Mouse (Mus musculus): ENCODE measurements at regions not wholly inside any gene's neighbourhood (a gene's known extent, or its start where the extent isn't known, plus 50 kb on each side); places are given as distances from the start of the nearest gene placed in this dataset.

DNA sequence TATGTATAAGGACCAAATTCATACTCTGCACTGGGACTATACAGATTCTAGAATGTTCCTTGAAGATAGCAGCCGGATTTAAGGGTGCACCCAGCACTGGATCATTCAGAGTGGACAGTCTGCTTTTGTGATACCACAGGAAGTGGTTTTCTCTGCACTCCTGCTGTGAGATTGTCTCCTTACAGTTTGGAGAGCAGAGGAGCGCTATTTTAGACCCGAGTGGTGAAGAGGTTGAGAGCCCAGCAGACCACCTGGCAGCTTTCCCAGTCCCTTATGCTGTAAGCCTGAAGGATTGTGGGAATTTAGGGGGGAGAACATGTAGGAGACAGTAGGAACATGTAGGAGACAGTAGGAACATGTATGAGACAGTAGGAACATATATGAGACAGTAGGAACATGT is 147.5 kb upstream of the Zmiz1 start:
- Histone ChIP-seq H3K4me1 (ENCODE audit: control insufficient read depth, insufficient read depth, low read length) (no peaks in the 10 kb centered on the region), H3K27me3 (ENCODE audit: control insufficient read depth, insufficient read depth, low read length, poor library complexity, severe bottlenecking) (no peaks in the 10 kb centered on the region), H3K4me3 (ENCODE audit: low read depth, low read length) (no peak overlapping the region), H3K9ac (ENCODE audit: low read depth, poor library complexity, severe bottlenecking) (no peak overlapping the region), H3K36me3 (ENCODE audit: control insufficient read depth, insufficient read depth, low read length, poor library complexity, severe bottlenecking) (no peaks in the 10 kb centered on the region), H3K27ac (ENCODE audit: insufficient read depth, low read length) (no peak overlapping the region), H3K9me3 (replicated peaks; ENCODE audit: control insufficient read depth, insufficient read depth, low read length, poor library complexity, severe bottlenecking) (no peaks in the 10 kb centered on the region)
- TF ChIP-seq CTCF (IDR thresholded peaks at IDR 0.05; ENCODE audit: low read depth, low read length) (no peak), EP300 (IDR thresholded peaks at IDR 0.05; ENCODE audit: insufficient read depth, low read depth, low read length) (no peak), POLR2A (IDR thresholded peaks at IDR 0.05; ENCODE audit: insufficient read depth, low read length) (no peak)

DNA sequence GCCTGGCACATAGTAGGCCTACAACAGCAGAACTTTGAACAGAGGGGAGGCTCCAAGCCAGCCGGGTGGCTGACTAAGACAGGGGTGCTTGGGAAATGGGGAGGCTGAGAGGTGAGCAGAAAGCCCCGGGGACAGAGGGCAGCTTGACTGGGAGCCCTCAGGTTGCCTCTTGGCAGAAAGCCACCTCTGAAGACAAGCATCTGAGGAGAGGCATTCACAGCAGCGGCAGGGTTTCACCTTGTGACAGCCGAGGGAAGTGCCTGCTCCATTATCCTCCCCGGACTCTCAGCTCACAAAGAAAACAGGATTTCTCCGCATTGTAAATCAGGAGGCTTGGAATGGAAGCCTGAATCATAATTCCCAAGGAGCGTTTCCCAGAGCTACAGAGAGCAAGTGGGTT is 146.8 kb upstream of the Zmiz1 start:
- no peaks in the 10 kb centered on the region for H3K36me3 ChIP-seq (ENCODE audit: control insufficient read depth, insufficient read depth, low read length, poor library complexity, severe bottlenecking)
- H3K4me3 ChIP-seq (ENCODE audit: low read depth, low read length), result no peak overlapping the region
- no peaks in the 10 kb centered on the region for H3K4me1 ChIP-seq (ENCODE audit: control insufficient read depth, insufficient read depth, low read length)
- TF ChIP-seq POLR2A (IDR thresholded peaks at IDR 0.05; ENCODE audit: insufficient read depth, low read length) (no peak), EP300 (IDR thresholded peaks at IDR 0.05; ENCODE audit: insufficient read depth, low read depth, low read length) (no peak), CTCF (IDR thresholded peaks at IDR 0.05; ENCODE audit: low read depth, low read length) (no peak)
- H3K9ac ChIP-seq (ENCODE audit: low read depth, poor library complexity, severe bottlenecking), result no peak overlapping the region
- no peaks in the 10 kb centered on the region for H3K27me3 ChIP-seq (ENCODE audit: control insufficient read depth, insufficient read depth, low read length, poor library complexity, severe bottlenecking)
- no peak overlapping the region for H3K27ac ChIP-seq (ENCODE audit: insufficient read depth, low read length)
- no peaks in the 10 kb centered on the region for H3K9me3 ChIP-seq (replicated peaks; ENCODE audit: control insufficient read depth, insufficient read depth, low read length, poor library complexity, severe bottlenecking)

DNA sequence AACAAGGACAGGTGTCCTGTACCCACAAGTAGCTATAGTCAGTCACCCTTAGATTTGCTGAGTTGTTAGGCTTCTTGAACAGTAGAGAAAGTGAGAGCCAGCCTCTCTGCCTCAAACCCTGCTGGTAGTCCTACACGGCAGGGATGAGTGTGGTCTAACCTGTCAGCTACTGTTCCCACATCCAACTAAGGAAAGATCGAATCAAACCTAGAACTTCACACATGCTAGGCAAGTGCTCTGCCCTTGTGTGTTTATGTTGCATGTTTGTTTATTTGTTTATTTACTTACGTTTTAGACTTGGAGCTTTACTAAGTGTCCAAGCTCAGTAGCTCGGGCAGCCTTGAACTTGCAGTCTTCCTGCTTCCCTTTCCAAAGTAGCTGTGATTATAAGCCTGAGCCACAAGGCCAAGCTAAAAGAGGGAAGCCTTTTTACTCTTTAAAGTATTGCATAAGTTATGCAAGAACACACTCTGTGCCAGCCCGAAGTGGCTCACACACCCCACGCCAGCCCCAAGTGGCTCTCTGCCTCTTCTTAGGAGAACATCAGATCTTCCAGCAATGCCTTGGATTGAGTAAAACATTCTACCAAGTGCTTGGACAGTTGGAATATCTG is 146.1 kb upstream of the Zmiz1 start:
- TF ChIP-seq EP300 (IDR thresholded peaks at IDR 0.05; ENCODE audit: insufficient read depth, low read depth, low read length), result no peak
- Histone ChIP-seq H3K36me3 (ENCODE audit: control insufficient read depth, insufficient read depth, low read length, poor library complexity, severe bottlenecking) (no peaks in the 10 kb centered on the region), H3K27me3 (ENCODE audit: control insufficient read depth, insufficient read depth, low read length, poor library complexity, severe bottlenecking) (no peaks in the 10 kb centered on the region), H3K4me1 (ENCODE audit: control insufficient read depth, insufficient read depth, low read length) (no peaks in the 10 kb centered on the region), H3K4me3 (ENCODE audit: low read depth, low read length) (no peak overlapping the region), H3K27ac (ENCODE audit: insufficient read depth, low read length) (no peak overlapping the region), H3K9ac (ENCODE audit: low read depth, poor library complexity, severe bottlenecking) (no peak overlapping the region), H3K9me3 (replicated peaks; ENCODE audit: control insufficient read depth, insufficient read depth, low read length, poor library complexity, severe bottlenecking) (no peaks in the 10 kb centered on the region)

DNA sequence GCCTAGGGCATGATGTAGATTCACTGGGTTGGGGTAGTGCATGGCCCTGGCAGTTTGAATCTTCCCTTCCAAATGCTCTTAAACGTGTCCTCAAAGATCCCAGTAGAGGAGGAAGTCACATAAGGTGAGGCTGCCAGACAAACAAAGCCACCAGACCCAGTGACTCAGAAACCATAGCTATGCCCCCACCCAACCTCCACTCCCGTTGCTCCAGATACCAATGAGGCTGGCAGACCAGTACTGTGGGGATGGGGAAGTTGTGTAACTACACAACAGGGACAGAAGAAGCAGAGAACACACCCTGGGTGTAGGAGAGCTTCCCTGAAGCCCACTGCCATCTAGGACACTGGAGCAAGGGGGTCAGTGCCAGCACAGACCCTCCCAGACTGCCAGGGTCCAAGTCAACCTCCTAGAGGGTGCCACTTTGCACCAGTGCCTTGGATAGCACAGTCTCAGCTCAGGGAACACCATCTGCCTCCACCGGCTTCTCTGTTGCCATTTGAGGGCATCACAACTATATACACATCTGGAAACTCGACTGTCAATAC is 145.2 kb upstream of the Zmiz1 start:
- Histone ChIP-seq H3K27me3 (ENCODE audit: control insufficient read depth, insufficient read depth, low read length, poor library complexity, severe bottlenecking) (no peaks in the 10 kb centered on the region), H3K36me3 (ENCODE audit: control insufficient read depth, insufficient read depth, low read length, poor library complexity, severe bottlenecking) (no peaks in the 10 kb centered on the region), H3K27ac (ENCODE audit: insufficient read depth, low read length) (no peak overlapping the region), H3K9me3 (replicated peaks; ENCODE audit: control insufficient read depth, insufficient read depth, low read length, poor library complexity, severe bottlenecking) (no peaks in the 10 kb centered on the region), H3K9ac (ENCODE audit: low read depth, poor library complexity, severe bottlenecking) (no peak overlapping the region), H3K4me1 (ENCODE audit: control insufficient read depth, insufficient read depth, low read length) (no peaks in the 10 kb centered on the region), H3K4me3 (ENCODE audit: low read depth, low read length) (no peak overlapping the region)
- no peak for TF ChIP-seq EP300 (IDR thresholded peaks at IDR 0.05; ENCODE audit: insufficient read depth, low read depth, low read length)
- no peak for TF ChIP-seq POLR2A (IDR thresholded peaks at IDR 0.05; ENCODE audit: insufficient read depth, low read length)

DNA sequence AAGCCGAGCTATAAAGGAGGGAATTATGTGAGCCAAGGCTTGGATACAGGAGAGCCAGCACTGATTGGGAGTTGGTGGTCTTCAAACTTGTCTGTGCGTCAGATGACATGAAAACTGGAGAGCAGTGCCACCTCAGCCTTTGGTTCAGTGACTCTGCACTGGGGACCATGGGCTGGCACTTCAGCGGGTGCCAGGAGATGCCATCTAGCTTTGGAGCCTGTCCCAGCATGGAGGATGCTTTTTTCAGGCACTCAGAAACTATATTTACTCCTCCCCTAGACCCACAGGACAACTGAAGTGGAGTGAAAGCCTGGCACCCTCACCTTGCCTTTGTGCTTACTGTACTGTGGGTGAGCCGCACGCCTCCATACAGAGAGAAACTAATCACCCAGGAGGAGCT is 142.5 kb upstream of the Zmiz1 start:
- Histone ChIP-seq H3K9ac (ENCODE audit: low read depth, poor library complexity, severe bottlenecking) (no peak overlapping the region), H3K9me3 (replicated peaks; ENCODE audit: control insufficient read depth, insufficient read depth, low read length, poor library complexity, severe bottlenecking) (no peaks in the 10 kb centered on the region), H3K27me3 (ENCODE audit: control insufficient read depth, insufficient read depth, low read length, poor library complexity, severe bottlenecking) (no peaks in the 10 kb centered on the region), H3K36me3 (ENCODE audit: control insufficient read depth, insufficient read depth, low read length, poor library complexity, severe bottlenecking) (no peaks in the 10 kb centered on the region), H3K4me1 (ENCODE audit: control insufficient read depth, insufficient read depth, low read length) (no peaks in the 10 kb centered on the region), H3K27ac (ENCODE audit: insufficient read depth, low read length) (no peak overlapping the region), H3K4me3 (ENCODE audit: low read depth, low read length) (no peak overlapping the region)
- TF ChIP-seq CTCF (IDR thresholded peaks at IDR 0.05; ENCODE audit: low read depth, low read length), result no peak
- no peak for TF ChIP-seq POLR2A (IDR thresholded peaks at IDR 0.05; ENCODE audit: insufficient read depth, low read length)
- TF ChIP-seq EP300 (IDR thresholded peaks at IDR 0.05; ENCODE audit: insufficient read depth, low read depth, low read length), result no peak

DNA sequence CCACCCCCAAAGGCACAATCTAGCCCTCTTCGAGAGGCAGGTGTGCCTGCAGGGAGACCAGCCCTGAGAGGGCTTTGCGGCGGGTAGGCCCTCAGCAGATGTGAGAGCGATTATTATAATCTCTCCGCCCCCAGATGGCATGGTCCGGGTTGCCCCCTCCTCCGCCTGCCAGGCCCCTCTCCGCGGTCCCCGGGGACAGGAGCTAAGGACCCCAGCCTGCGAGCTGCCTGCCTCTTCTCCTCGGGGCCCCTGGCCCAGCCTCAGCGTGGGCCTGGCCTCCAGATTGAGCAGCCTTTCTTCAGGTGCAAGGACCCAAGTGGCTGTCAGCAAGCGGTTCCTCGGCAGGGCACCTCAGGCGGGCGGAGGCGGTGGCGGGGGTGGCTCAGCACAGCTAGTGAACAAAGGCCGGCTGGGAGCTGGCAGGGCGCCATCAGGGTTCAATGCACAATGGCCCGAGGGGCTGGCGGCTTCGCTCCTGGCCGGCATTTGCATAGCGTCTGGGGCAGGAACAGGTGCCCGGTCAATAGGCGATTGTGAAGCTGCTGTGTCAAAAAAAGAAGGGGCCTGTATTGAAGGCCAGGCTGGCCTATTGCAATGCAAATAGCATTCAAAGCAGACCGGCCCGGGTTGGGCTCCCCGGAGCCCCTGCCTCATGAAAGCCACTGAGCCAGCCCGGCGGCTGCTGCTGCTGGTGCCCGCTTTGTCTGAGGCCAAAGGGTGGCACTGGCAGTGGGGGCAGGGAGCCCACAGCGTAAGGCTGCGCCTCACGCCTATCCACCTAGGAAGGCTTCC is 141.1 kb upstream of the Zmiz1 start:
- Histone ChIP-seq H3K4me1 (ENCODE audit: control insufficient read depth, insufficient read depth, low read length) (no peaks in the 10 kb centered on the region), H3K27me3 (ENCODE audit: control insufficient read depth, insufficient read depth, low read length, poor library complexity, severe bottlenecking) (no peaks in the 10 kb centered on the region), H3K9ac (ENCODE audit: low read depth, poor library complexity, severe bottlenecking) (0 out of 2 replicates have a peak overlapping the region, but pooled peaks have one; percentile 14), H3K4me3 (ENCODE audit: low read depth, low read length) (peak overlapping the region; percentile 26; the same call in 1 of the 2 replicates), H3K36me3 (ENCODE audit: control insufficient read depth, insufficient read depth, low read length, poor library complexity, severe bottlenecking) (no peaks in the 10 kb centered on the region), H3K9me3 (replicated peaks; ENCODE audit: control insufficient read depth, insufficient read depth, low read length, poor library complexity, severe bottlenecking) (no peaks in the 10 kb centered on the region), H3K27ac (ENCODE audit: insufficient read depth, low read length) (no peak overlapping the region)
- TF ChIP-seq POLR2A (IDR thresholded peaks at IDR 0.05; ENCODE audit: insufficient read depth, low read length), result no peak
- TF ChIP-seq CTCF (IDR thresholded peaks at IDR 0.05; ENCODE audit: low read depth, low read length), result no peak
- peak; percentile 92 for TF ChIP-seq EP300 (IDR thresholded peaks at IDR 0.05; ENCODE audit: insufficient read depth, low read depth, low read length)
